Mouse (Mus musculus): ENCODE measurements around the gene Hcn3.
"Not testable (repeated sequence)": the region's sequence is repeated elsewhere in the genome, so short reads cannot be mapped to it uniquely, and the experiment has no call there.

Gene Hcn3

GRCm38 (mm10) chr3:89181749-89182500 lies 21.9 kb upstream of the Hcn3 start:
- no peak for DNase-seq (ENCODE audit: low spot score in 2 of 2)

GRCm38 (mm10) chr3:89179056-89179455 lies 19.1 kb upstream of the Hcn3 start:
- DNase-seq (ENCODE audit: low spot score in 2 of 2): no peak

GRCm38 (mm10) chr3:89178107-89178385 lies 18.1 kb upstream of the Hcn3 start:
- no peak for DNase-seq (ENCODE audit: low spot score in 2 of 2)

- peak; percentile 81 to 85 for DNase-seq (ENCODE audit: low spot score in 2 of 2)
These were observed 17.5 kb upstream of the Hcn3 start, which contains the start of gene Scamp3 for GRCm38 (mm10) chr3:89177242-89178106. Gene Scamp3 (plus strand): TSS chr3:89177473.

- DNase-seq (ENCODE audit: low spot score in 2 of 2): no peak
These were observed 16.4 kb upstream of the Hcn3 start for GRCm38 (mm10) chr3:89176421-89176820.

- DNase-seq (ENCODE audit: low spot score in 2 of 2): no peak
These were observed 15.5 kb upstream of the Hcn3 start for GRCm38 (mm10) chr3:89175544-89175943.

- no peak for DNase-seq (ENCODE audit: low spot score in 2 of 2)
These were observed 14.8 kb upstream of the Hcn3 start for GRCm38 (mm10) chr3:89174844-89175243.

- no peak for DNase-seq (ENCODE audit: low spot score in 2 of 2)
These were observed 6.9 kb upstream of the Hcn3 start for GRCm38 (mm10) chr3:89166945-89167344.

- DNase-seq (ENCODE audit: low spot score in 2 of 2): no peak
These were observed 5.4 kb upstream of the Hcn3 start for GRCm38 (mm10) chr3:89165268-89165870.

GRCm38 (mm10) chr3:89164506-89165267 lies 4.7 kb upstream of the Hcn3 start, which contains the start of gene Clk2:
Gene Clk2 (plus strand): TSS chr3:89164795.
- DNase-seq (ENCODE audit: low spot score in 2 of 2): peak; percentile 89 to 92

- DNase-seq (ENCODE audit: low spot score in 2 of 2): no peak
These were observed 3.7 kb upstream of the Hcn3 start for GRCm38 (mm10) chr3:89163643-89164245.

- no peak for DNase-seq (ENCODE audit: low spot score in 2 of 2)
These were observed 3.1 kb upstream of the Hcn3 start for GRCm38 (mm10) chr3:89163123-89163522.

- DNase-seq (ENCODE audit: low spot score in 2 of 2): no peak
These were observed 1.8 kb upstream of the Hcn3 start for GRCm38 (mm10) chr3:89161786-89162185.

- DNase-seq (ENCODE audit: low spot score in 2 of 2): not testable (repeated sequence)
These were observed 1.2 kb upstream of the Hcn3 start for GRCm38 (mm10) chr3:89161207-89161606.

- DNase-seq (ENCODE audit: low spot score in 2 of 2): no peak
These were observed 785 bp downstream of the Hcn3 start for GRCm38 (mm10) chr3:89159211-89159610.

GRCm38 (mm10) chr3:89158651-89159050 lies 1.3 kb downstream of the Hcn3 start:
- no peak for DNase-seq (ENCODE audit: low spot score in 2 of 2)

- no peak for DNase-seq (ENCODE audit: low spot score in 2 of 2)
These were observed 3.0 kb downstream of the Hcn3 start for GRCm38 (mm10) chr3:89156951-89157350.

- no peak for DNase-seq (ENCODE audit: low spot score in 2 of 2)
These were observed 7.7 kb downstream of the Hcn3 start for GRCm38 (mm10) chr3:89152084-89152835.

GRCm38 (mm10) chr3:89148567-89148966 lies 11.4 kb downstream of the Hcn3 start:
- no peak for DNase-seq (ENCODE audit: low spot score in 2 of 2)

GRCm38 (mm10) chr3:89147979-89148311 lies 12.1 kb downstream of the Hcn3 start:
- no peak for DNase-seq (ENCODE audit: low spot score in 2 of 2)
